Mouse (Mus musculus) layer of hippocampus, adult 11-12 months (tissue): ENCODE results near the gene Tstd2.

ENCODE experiments used
- DNase-seq: peaks from one replicate; pipeline ENCODE4 v3.0.0; 2022; ENCODE audit warnings: low spot score

Gene Tstd2

DNA sequence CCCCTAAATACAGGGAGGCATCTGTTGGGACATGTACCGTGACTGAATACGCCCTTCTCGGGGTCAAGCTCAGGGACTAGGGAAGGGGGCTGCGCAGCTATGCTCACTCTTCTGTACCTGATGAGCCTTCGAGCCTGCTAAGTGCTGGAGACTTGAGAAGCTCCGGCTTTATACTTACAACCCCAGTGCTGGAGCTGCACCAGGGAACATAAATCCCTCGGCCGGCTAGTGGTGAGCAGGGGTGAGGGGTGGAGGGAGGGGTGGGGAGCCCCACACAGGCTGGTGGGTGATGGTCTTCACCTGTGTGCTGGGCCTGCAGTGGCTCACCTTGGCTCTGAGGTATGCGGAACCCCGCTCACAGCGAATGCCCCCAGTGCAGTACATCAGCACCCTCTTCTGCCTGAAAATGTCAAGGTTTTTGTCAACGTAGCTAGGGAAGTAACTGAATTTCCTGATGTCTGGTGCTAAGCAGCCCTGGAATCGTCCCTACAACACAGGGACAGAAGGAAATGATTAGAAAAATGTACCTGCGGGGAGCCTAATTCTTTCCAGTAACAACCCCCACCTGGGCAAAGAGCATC lies 18.9 kb downstream of the Tstd2 start:
- no peak for DNase-seq

DNA sequence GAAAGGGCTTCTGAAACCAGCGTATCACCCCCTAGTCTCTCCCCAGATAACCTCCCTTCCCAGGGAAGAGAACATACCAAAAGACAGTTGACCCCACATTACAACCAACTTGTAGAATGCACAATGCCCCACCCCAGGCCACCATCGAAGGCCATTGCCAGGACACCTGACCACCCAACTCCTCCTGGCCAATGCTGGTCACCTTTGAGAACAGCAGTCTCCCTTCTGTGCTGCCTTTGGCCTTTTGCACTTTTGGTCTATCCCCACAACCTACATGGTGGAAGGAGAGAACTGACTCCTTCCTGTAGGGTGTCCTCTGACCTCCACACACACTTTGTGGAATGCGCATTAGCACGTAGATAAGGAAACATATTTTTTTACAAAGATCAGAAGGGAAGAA lies 21.0 kb downstream of the Tstd2 start:
- no peak for DNase-seq

- DNase-seq: no peak
These were observed 21.8 kb downstream of the Tstd2 start for GRCm38 (mm10) chr4:46116544-46117175.

DNA sequence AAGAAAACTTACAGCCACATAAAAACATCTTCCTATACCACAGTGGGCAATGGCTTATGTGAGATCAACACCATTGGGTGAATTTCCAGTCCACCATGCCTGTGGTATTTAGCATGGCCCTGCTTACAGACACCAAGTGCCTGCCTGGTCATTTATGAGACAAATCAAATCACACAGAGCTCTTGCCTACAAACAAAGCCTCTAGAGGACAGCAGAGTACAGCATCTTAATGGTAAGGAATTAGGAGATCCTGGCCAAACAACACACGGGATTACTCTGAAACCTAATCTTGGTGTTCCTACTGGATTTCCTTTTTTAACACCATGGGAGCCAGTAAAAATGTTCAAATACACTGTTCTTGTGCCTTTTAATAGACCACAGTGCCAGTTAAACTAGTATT lies 23.2 kb downstream of the Tstd2 start:
- DNase-seq: no peak

GRCm38 (mm10) chr4:46111361-46111760 lies 27.1 kb downstream of the Tstd2 start:
- no peak for DNase-seq

DNA sequence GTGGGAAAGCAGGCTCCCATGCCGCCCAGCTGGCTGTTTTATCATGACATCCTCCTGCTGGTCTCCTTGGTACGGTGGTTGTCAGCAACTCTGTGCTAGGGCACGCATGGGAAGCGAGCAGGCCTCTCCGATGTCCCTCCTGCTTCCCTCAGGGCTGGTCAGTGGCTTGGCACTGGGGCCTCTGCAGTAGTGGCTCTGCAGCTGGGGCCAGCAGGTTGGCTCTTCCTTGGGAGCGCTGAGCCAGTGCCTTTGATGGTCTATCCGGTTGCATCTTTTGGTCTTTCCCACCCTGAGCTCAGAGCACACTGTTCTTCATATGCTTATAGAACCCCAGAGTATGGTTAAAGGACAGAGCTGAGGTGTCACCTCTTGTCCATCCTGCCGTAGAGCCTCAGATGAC lies 28.4 kb downstream of the Tstd2 start:
- no peak for DNase-seq

- no peak for DNase-seq
These were observed 36.3 kb downstream of the Tstd2 start for GRCm38 (mm10) chr4:46102078-46102769.

GRCm38 (mm10) chr4:46101211-46101711 lies 37.2 kb downstream of the Tstd2 start:
- no peak for DNase-seq

DNA sequence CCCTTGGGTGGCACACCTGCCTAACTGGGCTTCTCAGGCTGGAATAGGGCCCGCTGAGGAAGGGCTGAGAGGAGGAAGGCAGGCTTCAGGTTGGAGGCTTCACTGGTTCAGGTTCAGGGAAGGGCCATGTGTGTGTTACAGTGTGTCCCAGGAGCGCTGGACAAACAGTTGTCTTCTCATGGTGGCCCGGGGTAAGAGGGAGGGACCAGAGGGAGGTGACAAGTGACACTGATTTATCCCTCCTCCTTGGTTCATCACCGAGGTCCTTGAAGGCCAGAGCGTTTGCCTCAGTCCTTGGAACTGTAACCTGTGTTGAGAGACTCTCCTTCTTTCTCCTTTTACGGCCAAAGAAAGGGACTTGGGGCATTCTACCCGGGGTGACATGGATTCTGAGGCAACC lies 38.0 kb downstream of the Tstd2 start:
- no peak for DNase-seq

GRCm38 (mm10) chr4:46099132-46099531 lies 39.4 kb downstream of the Tstd2 start:
- DNase-seq: no peak

DNA sequence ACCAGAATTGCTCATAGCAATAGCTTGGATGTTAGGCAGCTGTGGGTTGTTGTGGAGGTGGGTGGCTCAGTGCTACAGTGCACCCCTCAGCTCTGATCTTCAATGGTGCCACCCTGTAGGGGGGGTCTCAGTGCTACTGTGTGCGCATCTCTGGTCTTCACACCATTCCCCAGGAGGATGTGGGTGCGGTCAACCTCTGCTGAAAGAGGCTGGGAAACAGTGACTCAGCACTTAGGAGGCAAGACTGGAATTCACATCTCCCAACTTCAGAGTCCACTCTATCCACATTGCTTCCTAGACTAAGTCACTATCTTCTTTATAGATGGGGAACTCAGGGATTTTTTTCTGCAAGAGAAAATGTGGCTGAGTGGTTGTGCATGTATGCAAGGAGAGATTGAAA lies 40.9 kb downstream of the Tstd2 start:
- DNase-seq: no peak

DNA sequence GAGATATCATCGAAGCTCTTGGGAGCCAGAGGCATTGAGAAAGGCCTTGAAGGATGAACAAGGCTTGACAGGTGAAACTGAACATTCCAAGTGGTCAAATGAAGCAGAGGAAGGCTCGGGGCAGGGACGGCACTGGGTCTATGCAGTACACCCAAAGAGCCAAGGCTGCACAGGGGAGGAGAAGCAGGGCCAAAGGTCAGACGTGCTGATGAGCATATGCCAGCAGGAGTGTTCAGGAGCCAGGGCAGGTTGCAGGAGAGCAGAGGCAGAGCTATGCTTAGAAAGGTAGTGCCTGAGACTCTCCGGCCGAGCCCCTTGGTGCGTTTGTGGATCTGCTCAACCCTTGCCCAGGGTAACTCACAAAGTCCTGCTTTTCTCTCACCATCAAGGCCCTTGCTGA lies 41.9 kb downstream of the Tstd2 start:
- DNase-seq: no peak

GRCm38 (mm10) chr4:46095826-46096159 lies 42.7 kb downstream of the Tstd2 start:
- no peak for DNase-seq

- DNase-seq: peak; percentile 71
These were observed 43.3 kb downstream of the Tstd2 start for GRCm38 (mm10) chr4:46094916-46095825.

DNA sequence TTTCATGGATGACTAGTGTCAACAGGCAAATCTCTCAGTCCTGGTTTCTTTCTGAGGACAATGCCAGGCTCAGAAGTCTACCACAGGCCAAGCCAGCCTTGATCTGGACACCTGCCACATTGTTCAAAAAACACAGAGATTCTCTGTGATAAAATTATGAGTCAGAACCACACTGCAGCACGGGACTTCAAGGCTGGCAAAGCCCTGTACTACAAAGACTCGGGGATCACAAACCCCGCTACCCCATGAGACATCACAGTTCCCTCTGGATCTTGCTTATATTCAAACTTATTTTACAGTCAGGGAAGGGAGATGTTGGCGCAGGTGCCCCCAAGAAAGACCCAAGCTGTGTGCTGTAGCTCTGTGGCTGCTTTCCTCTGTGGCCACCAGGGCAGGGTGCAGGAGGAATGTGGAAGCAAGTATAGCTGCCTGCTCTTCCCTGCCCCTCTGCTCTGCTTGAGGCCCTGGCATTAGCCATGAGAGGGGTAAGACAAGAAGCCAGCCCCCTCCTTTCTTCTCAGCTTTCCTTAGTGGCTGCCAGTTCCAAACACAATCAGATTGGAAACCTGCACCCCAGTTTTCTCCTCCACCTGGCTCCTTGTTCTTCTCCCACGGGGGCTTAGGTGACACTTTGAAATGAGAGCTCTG lies 45.9 kb downstream of the Tstd2 start:
- DNase-seq: peak; percentile 78

GRCm38 (mm10) chr4:46089524-46090125 lies 48.9 kb downstream of the Tstd2 start:
- DNase-seq: no peak

DNA sequence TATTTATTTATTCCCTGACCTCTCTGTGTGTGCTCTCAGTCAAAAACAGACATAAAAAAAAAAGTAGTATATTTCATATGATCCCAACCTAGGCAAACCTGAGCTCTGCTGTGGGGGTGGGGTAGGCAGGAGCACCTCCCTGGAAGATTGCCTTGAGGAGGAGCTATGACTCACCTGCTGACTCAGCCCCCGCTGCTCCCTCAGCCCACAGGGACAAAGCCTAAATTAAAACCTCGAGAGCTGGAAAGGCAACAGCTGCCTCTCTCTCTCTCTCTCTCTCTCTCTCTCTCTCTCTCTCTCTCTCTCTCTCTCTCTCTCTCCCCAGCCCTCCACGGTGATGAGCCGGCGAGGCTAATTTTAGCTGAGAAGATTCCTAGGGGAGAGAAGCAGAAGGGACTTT lies 50.6 kb downstream of the Tstd2 start:
- peak; percentile 75 for DNase-seq

DNA sequence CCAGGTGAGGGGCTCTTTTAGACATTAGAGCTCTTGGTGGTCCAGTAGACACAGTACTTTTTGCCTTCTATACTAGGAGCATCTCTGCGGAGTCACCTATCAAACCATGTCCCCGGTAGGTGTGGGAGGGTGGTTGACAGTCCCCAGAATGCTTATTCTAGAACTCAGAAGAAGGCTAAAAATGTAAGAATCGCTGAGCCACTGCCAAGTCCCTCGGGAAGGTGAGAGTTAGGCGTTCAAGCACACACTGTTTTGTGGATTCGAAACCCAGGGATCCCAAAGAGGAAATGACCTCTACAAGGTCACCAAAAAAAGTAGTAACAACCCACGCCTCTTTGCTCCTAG lies 51.1 kb downstream of the Tstd2 start:
- no peak for DNase-seq

DNA sequence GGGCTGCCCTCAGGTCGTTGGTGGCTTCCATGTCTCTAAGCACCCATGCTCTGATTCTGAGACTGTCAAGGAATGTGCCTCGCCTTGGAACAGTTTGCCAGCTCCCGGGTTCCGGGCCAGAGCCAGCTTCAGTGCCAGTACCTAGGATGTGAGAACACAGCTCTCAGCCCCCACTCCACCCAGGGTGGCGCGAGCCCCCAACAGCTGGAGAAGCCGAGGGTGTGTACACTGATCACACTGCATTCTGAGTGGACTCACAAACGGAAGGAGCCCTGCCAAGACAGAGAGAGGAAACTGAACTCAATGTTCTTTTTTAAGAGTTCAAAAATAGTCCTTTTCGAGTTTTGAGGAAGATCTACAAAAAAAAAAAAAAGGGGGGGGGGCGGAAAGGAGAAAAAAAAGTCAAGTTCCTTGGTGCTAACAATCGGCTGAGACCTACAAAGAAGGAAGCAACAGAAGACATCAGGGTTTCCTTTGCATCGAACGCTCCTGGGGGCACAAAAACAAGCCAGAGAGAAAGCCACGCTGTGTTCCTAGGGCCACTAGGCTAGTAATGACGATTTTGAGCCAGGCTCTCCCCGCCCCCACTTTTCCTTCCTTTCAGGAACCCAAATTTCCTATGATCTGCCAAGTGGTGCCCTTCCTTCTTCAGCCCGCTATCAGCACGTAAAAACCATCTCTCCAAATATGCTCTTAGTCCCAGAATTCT lies 51.6 kb downstream of the Tstd2 start:
- peak; percentile 49 for DNase-seq

- DNase-seq: no peak
These were observed 53.2 kb downstream of the Tstd2 start for GRCm38 (mm10) chr4:46085223-46085811.
